Mouse (Mus musculus): ENCODE measurements around the gene Snapc4.

DNA sequence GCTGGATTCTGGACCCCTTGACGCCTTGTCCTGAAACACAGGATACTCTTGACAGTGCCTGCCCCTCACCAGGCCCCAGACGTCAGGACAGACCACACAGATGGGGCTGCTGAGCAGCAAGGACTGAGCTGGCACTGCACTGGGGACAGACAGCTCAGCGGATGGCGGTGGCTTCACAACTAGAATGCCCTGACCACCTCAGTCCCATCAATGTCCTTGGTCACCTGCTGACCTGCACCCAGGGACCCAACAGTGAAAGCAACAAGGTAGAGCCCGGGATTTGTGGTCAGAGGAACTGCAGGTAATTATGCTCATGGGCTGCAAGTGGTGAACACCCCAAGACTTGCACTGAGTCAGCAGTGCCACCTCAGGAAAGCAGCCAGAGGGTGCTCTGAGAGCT lies 17.5 kb downstream of the Snapc4 start:
- TF ChIP-seq POLR2A (IDR thresholded peaks at IDR 0.05; ENCODE audit: insufficient read depth, low read length) (no peak), EP300 (IDR thresholded peaks at IDR 0.05; ENCODE audit: insufficient read depth, low read depth, low read length) (no peak), CTCF (IDR thresholded peaks at IDR 0.05; ENCODE audit: low read depth, low read length) (no peak)
